Mouse (Mus musculus): ENCODE measurements at regions not wholly inside any gene's neighbourhood (a gene's known extent, or its start where the extent isn't known, plus 50 kb on each side); places are given as distances from the start of the nearest gene placed in this dataset.

DNA sequence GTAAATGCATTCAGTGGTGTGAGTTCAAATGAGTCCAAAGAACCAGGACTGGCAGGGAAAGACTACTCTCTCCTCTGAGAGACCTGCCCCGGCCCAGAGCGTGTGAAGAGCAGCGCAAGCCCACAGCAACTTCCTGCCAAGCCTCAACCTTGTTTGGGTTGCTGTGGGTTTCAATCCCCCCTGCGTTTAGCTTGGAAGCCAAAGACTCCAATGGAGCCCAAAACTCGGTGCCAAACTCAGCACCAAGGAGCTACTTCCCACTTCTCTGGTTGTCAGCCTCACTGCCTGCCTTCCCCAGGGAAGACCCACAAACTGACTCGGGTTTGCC is 354.7 kb upstream of the Nfe2l3 start:
- no peak for TF ChIP-seq CTCF (IDR thresholded peaks at IDR 0.05; ENCODE audit: extremely low read depth, insufficient read length, insufficient replicate concordance, low read depth, low read length)
- no peak for TF ChIP-seq POLR2A (IDR thresholded peaks at IDR 0.05; ENCODE audit: low read depth, low read length)

All from small intestine, adult 2 months (tissue).